Mouse (Mus musculus) ES-E14 (cell line): ENCODE results near the gene Rsf1. TPM values are rescaled to one million over a fixed set of nuclear protein-coding genes. Genes with fewer than 3 reads are reported as not detected.

Source experiments
- DNase-seq: peaks from one replicate; pipeline ENCODE4 v3.0.0-alpha.2; 2013; ENCODE audit warnings: low read depth, low spot score
- H3K27ac ChIP-seq: 2 replicates; pipeline ENCODE4 v1.5.1; 2012; ENCODE audit warnings: low read depth, mild to moderate bottlenecking, low read length, moderate library complexity, mixed read lengths; ENCODE audit not compliant: poor library complexity, insufficient read depth, severe bottlenecking
- H3K36me3 ChIP-seq: 2 replicates; pipeline ENCODE4 v1.6.1; 2012; ENCODE audit warnings: mild to moderate bottlenecking, low read length, moderate library complexity, mixed read lengths; ENCODE audit not compliant: control insufficient read depth, poor library complexity, insufficient read depth, severe bottlenecking
- H3K4me1 ChIP-seq, 2 experiments: fragments of 150-350 bp in 1 of 2; sonication (generic) in 1 of 2; 2 replicates each; pipeline ENCODE4 v1.6.1; 2012; ENCODE audit warnings: low read length in 2 of 2, mild to moderate bottlenecking in 1 of 2, mixed read lengths in 1 of 2; ENCODE audit not compliant: control insufficient read depth in 2 of 2, insufficient read depth in 2 of 2, poor library complexity in 1 of 2
- H3K4me3 ChIP-seq, 2 experiments: fragments of 150-350 bp in 1 of 2; sonication (generic) in 1 of 2; 2 replicates each; pipeline ENCODE4 v1.5.1; 2012; ENCODE audit warnings: low read length in 2 of 2, low read depth in 1 of 2, mild to moderate bottlenecking in 1 of 2, mixed read lengths in 1 of 2; ENCODE audit not compliant: insufficient read depth in 1 of 2, poor library complexity in 1 of 2, severe bottlenecking in 1 of 2
- H3K9ac ChIP-seq: 2 replicates; pipeline ENCODE4 v1.6.1; 2012; ENCODE audit warnings: low read depth, mild to moderate bottlenecking, low read length, mixed read lengths; ENCODE audit not compliant: poor library complexity, insufficient read depth, severe bottlenecking
- H3K9me3 ChIP-seq: fragments of 150-350 bp; sonication (generic); 2 replicates; pipeline ENCODE4 v1.6.1; 2012; ENCODE audit warnings: low read depth, mild to moderate bottlenecking, low read length; ENCODE audit not compliant: control insufficient read depth, insufficient read depth
- CHD2 ChIP-seq: IDR thresholded peaks from 2 replicates; pipeline ENCODE4 v1.6.1; 2014; ENCODE audit warnings: mild to moderate bottlenecking, low read depth, low read length, inconsistent platforms
- HCFC1 ChIP-seq: IDR thresholded peaks from 2 replicates; pipeline ENCODE4 v1.6.1; 2012; ENCODE audit warnings: low read length, inconsistent platforms, borderline replicate concordance; ENCODE audit not compliant: insufficient read depth
- MAFK ChIP-seq: IDR thresholded peaks from 2 replicates; pipeline ENCODE4 v1.6.1; 2014; ENCODE audit warnings: mild to moderate bottlenecking, low read depth, low read length, inconsistent platforms; ENCODE audit not compliant: insufficient read depth
- ZC3H11A ChIP-seq: IDR thresholded peaks from 2 replicates; pipeline ENCODE4 v1.6.1; 2012; ENCODE audit warnings: low read depth, mild to moderate bottlenecking, inconsistent platforms, low read length, borderline replicate concordance
- ZNF384 ChIP-seq: IDR thresholded peaks from 2 replicates; pipeline ENCODE4 v1.6.1; 2012; ENCODE audit warnings: low read depth, low read length, inconsistent platforms
- in situ Hi-C, 2 experiments: fragments of 600-800 bp; cut with MboI; formaldehyde crosslinking; loops; one replicate each; pipeline ENCODE4 v1.15.1; 2025; ENCODE audit warnings: low sequenced_read_pairs in 2 of 2, inconsistent platforms in 1 of 2; ENCODE audit not compliant: unreplicated experiment in 2 of 2
- total RNA-seq: library from RNA; depleted of rRNA; stranded (reverse); fragments of 300-350 nt; gene quantifications from 2 replicates; pipeline ENCODE4 v1.2.3, GENCODE M21; 2012

Rsf1 gene
- total RNA-seq, 1 experiment: 27.0 TPM

- Histone ChIP-seq H3K9me3 (no peaks in the 10 kb centered on the region), H3K4me3 (no peak overlapping the region), H3K4me1 (peaks cover 2 to 11% of the 10 kb centered on the region in 2 experiments), H3K36me3 (peaks cover 10% of the 10 kb centered on the region), H3K9ac (no peak overlapping the region), H3K27ac (no peak overlapping the region)
- in situ Hi-C loops: no loop called here
- DNase-seq: no peak
- no peak for TF ChIP-seq MAFK
- no peak for TF ChIP-seq CHD2
- TF ChIP-seq HCFC1: no peak
- no peak for TF ChIP-seq ZC3H11A
- TF ChIP-seq ZNF384: no peak
Observed at GRCm38 (mm10) chr7:97720109-97720508, 140.4 kb downstream of the Rsf1 start.

DNA sequence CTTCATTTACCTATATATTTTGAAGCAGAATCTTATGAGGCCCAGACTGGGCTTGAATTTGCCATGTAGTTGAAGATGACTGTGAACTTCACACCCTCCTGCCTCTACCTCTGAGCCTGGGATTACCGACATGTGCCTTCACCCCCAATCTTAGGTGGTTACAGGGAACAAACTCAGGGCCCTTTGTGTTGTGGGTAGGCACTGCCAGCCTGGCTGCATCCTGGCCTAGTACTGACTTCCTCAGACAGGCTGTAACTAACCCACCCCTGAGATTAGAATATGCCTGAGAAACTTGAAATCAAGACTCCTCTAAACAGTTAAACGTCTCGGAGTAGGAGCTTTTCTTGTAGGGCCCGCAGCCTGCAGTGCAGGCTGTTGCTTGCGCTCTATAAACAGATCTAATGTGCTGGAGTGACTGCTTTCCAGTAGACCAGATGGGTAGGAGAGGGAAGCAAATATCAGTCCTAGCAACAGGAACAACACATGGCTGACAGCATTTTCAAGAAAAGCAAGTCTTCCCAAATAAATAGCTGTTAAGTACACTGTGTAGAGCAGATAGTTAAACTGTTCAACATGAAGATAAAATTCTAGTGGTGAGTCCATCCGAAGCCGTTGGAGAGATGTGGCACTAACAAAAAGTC, 142.7 kb downstream of the Rsf1 start:
- peaks cover 2% of the 10 kb centered on the region; the same call in 1 of the 2 replicates for H3K36me3 ChIP-seq
- H3K4me3 ChIP-seq: no peak overlapping the region
- DNase-seq: no peak
- no peak overlapping the region for H3K9ac ChIP-seq
- in situ Hi-C loops: no loop called here
- peaks cover 2 to 16% of the 10 kb centered on the region in 2 experiments for H3K4me1 ChIP-seq
- H3K9me3 ChIP-seq: no peaks in the 10 kb centered on the region
- TF ChIP-seq CHD2 (no peak), ZC3H11A (no peak), MAFK (no peak), HCFC1 (no peak), ZNF384 (no peak)
- H3K27ac ChIP-seq: no peak overlapping the region

DNA sequence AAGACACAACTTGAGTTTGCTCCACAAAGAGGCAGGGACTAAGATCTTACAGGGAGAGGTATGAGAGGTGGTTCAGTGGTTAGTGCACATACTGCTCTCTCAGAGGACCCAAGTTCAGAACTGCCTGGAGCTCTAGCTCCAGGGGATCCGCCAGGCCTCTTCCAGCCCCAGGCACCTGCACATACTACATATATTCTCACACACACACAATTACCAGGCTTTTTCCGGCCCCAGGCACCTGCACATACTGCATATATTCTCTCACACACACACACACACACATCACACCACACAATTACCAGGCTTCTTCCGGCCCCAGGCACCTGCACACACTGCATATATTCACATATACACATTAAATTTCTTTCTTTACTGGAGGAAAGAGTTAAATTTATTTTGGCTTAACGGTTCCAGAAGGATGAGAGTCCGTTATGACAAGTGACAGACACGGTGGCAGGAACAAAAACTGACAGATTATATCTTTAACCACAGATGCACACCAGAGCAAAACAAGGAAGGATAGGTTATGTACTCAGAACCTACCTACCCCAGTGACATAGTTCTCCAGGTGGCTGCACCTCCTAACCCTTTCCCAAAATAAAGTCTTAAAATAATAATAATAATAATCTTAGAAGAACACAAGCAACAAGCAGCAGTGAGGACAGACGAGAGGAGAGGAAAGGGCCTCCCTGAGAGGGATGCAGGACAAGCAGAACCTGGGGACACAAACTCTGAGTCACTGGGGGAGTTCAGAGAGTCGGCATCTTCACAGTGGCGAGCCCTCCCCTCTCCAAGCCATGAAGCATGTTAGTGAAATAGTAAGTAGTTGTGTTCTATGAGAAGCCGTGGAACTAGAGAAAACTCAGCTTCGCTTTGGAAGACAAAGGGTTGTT, 144.2 kb downstream of the Rsf1 start:
- no peak overlapping the region for H3K27ac ChIP-seq
- DNase-seq: no peak
- no peak overlapping the region for H3K4me3 ChIP-seq
- H3K9me3 ChIP-seq: no peaks in the 10 kb centered on the region
- H3K4me1 ChIP-seq: peaks cover 0 to 11% of the 10 kb centered on the region in 2 experiments; a peak in 3 of 4 replicates
- in situ Hi-C loops: no loop called here
- no peaks in the 10 kb centered on the region; the same call in 1 of the 2 replicates for H3K36me3 ChIP-seq
- H3K9ac ChIP-seq: no peak overlapping the region
- TF ChIP-seq MAFK (no peak), CHD2 (no peak), ZC3H11A (no peak), ZNF384 (no peak), HCFC1 (no peak)

DNA sequence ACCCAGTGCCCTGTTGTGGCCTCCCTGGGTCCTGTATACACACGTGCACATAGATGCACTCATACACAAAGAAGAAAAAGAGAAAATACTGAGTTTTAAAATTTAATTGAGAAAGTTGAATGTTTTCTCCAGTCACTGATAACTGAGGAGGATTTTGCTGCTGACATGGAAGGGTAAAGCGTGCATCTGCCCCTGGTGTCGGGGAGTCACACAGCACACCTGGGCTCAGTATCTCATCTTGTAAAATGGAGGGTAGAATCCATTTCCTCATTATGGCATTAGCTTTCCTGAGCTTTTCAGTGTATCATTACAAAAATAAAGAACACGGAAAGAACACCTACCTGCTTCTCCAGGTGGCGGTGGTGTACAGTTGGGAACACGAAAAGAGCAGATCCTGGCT, 145.7 kb downstream of the Rsf1 start:
- H3K9me3 ChIP-seq: no peaks in the 10 kb centered on the region
- no peak for DNase-seq
- H3K27ac ChIP-seq: no peak overlapping the region
- no peaks in the 10 kb centered on the region; the same call in 1 of the 2 replicates for H3K36me3 ChIP-seq
- H3K9ac ChIP-seq: no peak overlapping the region
- peaks cover 0 to 5% of the 10 kb centered on the region in 2 experiments; a peak in 2 of 4 replicates for H3K4me1 ChIP-seq
- TF ChIP-seq ZC3H11A (no peak), HCFC1 (no peak), CHD2 (no peak), ZNF384 (no peak), MAFK (no peak)
- no peak overlapping the region for H3K4me3 ChIP-seq
- in situ Hi-C loops: no loop called here
